8 mouse cellular contexts compared by ENCODE assay signal in the genomic region with DNA sequence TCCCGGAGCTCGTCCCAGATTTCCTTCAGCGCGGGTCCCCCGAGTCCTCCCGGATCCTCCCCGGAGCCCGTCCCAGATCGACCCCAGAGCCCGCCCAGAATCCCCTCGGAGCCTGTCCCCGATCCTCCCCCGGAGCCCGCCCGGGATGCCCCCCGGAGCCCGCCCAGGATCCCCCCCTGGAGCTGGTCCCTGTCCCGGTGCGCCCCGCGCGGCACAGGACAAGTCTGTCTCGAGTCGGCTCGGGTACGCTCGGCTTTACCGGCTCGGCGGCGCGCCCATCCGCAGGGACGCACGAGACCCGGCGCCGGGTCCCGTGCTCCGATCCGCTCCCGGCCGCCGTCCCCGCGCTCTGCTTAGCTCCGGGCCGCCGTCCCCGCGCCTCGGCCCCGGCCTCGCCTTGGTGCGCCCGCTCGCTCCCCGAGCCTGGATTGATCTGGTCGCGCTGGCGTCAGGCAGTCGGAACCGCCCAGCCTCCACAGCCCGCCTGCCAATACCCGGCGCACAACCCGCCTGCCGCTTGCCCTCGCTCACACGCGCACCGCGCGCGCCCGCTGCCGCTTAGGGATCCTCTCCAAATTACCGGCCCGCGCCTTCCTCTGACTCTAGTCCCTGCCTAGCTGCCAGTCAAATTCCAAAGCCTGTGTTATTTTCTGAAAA. TPM values are rescaled to one million over a fixed set of nuclear protein-coding genes. Genes with fewer than 3 reads are reported as not detected.
DNase-seq lines count a peak whose midpoint lies in the region; ATAC-seq and TF ChIP-seq lines count a peak whose summit lies in the region.

Smad1 (minus strand) TSS at position 525 of the 657 bp plus-strand sequence.

- H3K9ac ChIP-seq in forebrain, postnatal 0 days: peak within 1 kb of the TSS; percentile 96
- H3K9ac ChIP-seq in neural tube, embryonic 15.5 days (replicated peaks): peak within 1 kb of the TSS; percentile 93

- H3K9me3 ChIP-seq in forebrain, postnatal 0 days (ENCODE audit: low read length): no peaks in the 10 kb centered on the region
- no peaks in the 10 kb centered on the region for H3K9me3 ChIP-seq in neural tube, embryonic 15.5 days (replicated peaks)

- WGBS in forebrain, postnatal 0 days: 4% methylated on average over 71 of the region's 80 CpGs
- WGBS in lung, adult 2 months: under 1% methylated on average over 78 of the region's 80 CpGs
- WGBS in neural tube, embryonic 15.5 days: under 1% methylated on average over 76 of the region's 80 CpGs

- H3K4me3 ChIP-seq in forebrain, postnatal 0 days (ENCODE audit: low read depth, low read length): peak within 1 kb of the TSS; percentile 89
- peak within 1 kb of the TSS; percentile 86 for H3K4me3 ChIP-seq in layer of hippocampus, adult 2 months
- peak within 1 kb of the TSS; percentile 76 for H3K4me3 ChIP-seq in lung, adult 2 months (replicated peaks; ENCODE audit: extremely low read depth, low read depth, low read length)
- peak within 1 kb of the TSS; percentile 73 for H3K4me3 ChIP-seq in neural tube, embryonic 15.5 days (replicated peaks)

- DNase-seq in cerebellum, adult 11 months: peak; percentile 94
- DNase-seq in forebrain, postnatal 0 days: peak; percentile 96
- DNase-seq in heart, postnatal 36 days: peak; percentile 93 to 95
- peak; percentile 96 to 98 for DNase-seq in layer of hippocampus, adult 2 months (ENCODE audit: low spot score in 2 of 2)
- peak; percentile 94 for DNase-seq in lung, adult 2 months
- peak; percentile 93 for DNase-seq in testis, postnatal 10 days (ENCODE audit: low spot score)

- no peaks in the 10 kb centered on the region for H3K27me3 ChIP-seq in forebrain, postnatal 0 days (ENCODE audit: insufficient read depth, low read length)
- no peaks in the 10 kb centered on the region for H3K27me3 ChIP-seq in neural tube, embryonic 15.5 days (replicated peaks)

- intact Hi-C loops in heart, postnatal 36 days (cut with DNase I): loop anchor here (2.0 to 5.0 kb wide), 3 partner anchors 37 to 102 kb away; no protein-coding TSS in a partner anchor

- peak; percentile 89 for ATAC-seq in CD4-positive, CD25-positive, alpha-beta regulatory T cell, adult 4 months
- ATAC-seq in forebrain, postnatal 0 days: peak; percentile 94
- peak; percentile 92 for ATAC-seq in neural tube, embryonic 15.5 days (ENCODE audit: low FRiP score)

- TF ChIP-seq CTCF in forebrain, postnatal 0 days (IDR thresholded peaks at IDR 0.05; ENCODE audit: low read depth): 0 out of 2 replicates have a peak, but pooled peaks have one; percentile 14
- TF ChIP-seq CTCF in layer of hippocampus, adult 2 months (conservative IDR thresholded peaks at IDR 0.05): no peak
- no peak for TF ChIP-seq CTCF in lung, adult 2 months (IDR thresholded peaks at IDR 0.05; ENCODE audit: insufficient read depth, low read length)

- no peaks in the 10 kb centered on the region for H3K36me3 ChIP-seq in forebrain, postnatal 0 days (ENCODE audit: insufficient read depth)
- no peaks in the 10 kb centered on the region for H3K36me3 ChIP-seq in neural tube, embryonic 15.5 days

- peak within 1 kb of the TSS; percentile 61 for H3K4me2 ChIP-seq in forebrain, postnatal 0 days (ENCODE audit: low read depth)
- peak within 1 kb of the TSS; percentile 70 for H3K4me2 ChIP-seq in neural tube, embryonic 15.5 days

- H3K4me1 ChIP-seq in forebrain, postnatal 0 days (ENCODE audit: insufficient read depth): peaks cover 21% of the 10 kb centered on the region
- H3K4me1 ChIP-seq in lung, adult 2 months (ENCODE audit: control insufficient read depth, insufficient read depth, low read length): peaks cover 16% of the 10 kb centered on the region
- H3K4me1 ChIP-seq in neural tube, embryonic 15.5 days: peaks cover 32% of the 10 kb centered on the region

- H3K27ac ChIP-seq in forebrain, postnatal 0 days (ENCODE audit: low read depth, low read length): peak within 1 kb of the TSS; percentile 98
- peak within 1 kb of the TSS; percentile 93 for H3K27ac ChIP-seq in layer of hippocampus, adult 2 months
- peak within 1 kb of the TSS; percentile 97 for H3K27ac ChIP-seq in neural tube, embryonic 15.5 days (replicated peaks)

- TF ChIP-seq POLR2A in lung, adult 2 months (IDR thresholded peaks at IDR 0.05; ENCODE audit: borderline replicate concordance, extremely low read depth, low read depth, low read length): peak; percentile 70; the same call in 1 of the 2 replicates

RNA-seq across cellular contexts. Expression of gene Smad1, which starts in this region (rescaled TPM):
- polyA plus RNA-seq in CD4-positive, CD25-positive, alpha-beta regulatory T cell, adult 4 months (2017; shearing (Covaris generic)): 10 to 100 TPM in 1 of 2 experiments, 1 to 10 TPM in 1; 8.3 to 10.8 TPM
- 62.6 and 80.1 TPM in 2 replicates for total RNA-seq in forebrain, postnatal 0 days (2014; rRNA removed)
- 49.7 and 57.1 TPM in 2 replicates for polyA plus RNA-seq in forebrain, postnatal 0 days (2015; fragmentation: Nextera tagmentation; extraction: Ambion mirVana)
- total RNA-seq in heart, postnatal 36 days (2021): 10 to 100 TPM; 16.2 to 18.0 TPM
- total RNA-seq in layer of hippocampus, adult 2 months (2021): 10 to 100 TPM; 23.9 to 24.5 TPM
- 35.0 and 46.0 TPM in 2 replicates for polyA plus RNA-seq in lung, adult 2 months (2012; rRNA removed)
- 54.3 and 59.0 TPM in 2 replicates for polyA plus RNA-seq in neural tube, embryonic 15.5 days (2015; fragmentation: Nextera tagmentation; extraction: Ambion mirVana)

Comparison
In these comparisons a context has a peak if more than half of its experiments do, and no peak if none do; other contexts are left out.
1. Peak in every context shown above with its lines: DNase-seq, ATAC-seq, H3K4me3 ChIP-seq and H3K27ac ChIP-seq.